Mouse (Mus musculus) CD4-positive naive resting alpha-beta T cell, adult 57 days (primary cell): ENCODE results near the gene Olfr1015. TPM values are rescaled to one million over a fixed set of nuclear protein-coding genes. Genes with fewer than 3 reads are reported as not detected.

Experiments
- total RNA-seq: library from RNA; stranded (reverse); gene quantifications from one replicate; pipeline ENCODE4 v1.2.4, GENCODE M21; 2023

Gene Olfr1015
- total RNA-seq, result not detected

DNA sequence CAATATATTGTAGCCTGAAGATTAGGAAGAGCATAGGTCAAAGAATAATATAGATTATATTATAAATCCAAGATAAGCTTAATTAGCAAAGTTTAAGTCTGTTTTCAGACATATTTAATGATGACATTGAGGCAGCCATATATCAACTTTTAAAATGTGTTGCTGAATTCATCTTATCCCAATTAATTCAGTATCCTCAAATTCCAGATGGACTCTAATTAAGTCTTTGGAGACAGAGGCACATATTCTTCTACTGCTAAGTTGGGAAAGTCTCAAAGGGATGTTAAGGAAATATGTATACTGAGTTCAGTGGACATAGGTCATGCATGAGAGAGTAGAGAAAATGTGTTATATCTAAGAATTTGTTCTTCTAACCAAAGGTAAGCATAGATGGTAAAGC lies at the start of gene Olfr1015:
TSS of gene Olfr1015 (plus strand) at position 301 of the 400 bp plus-strand sequence.

DNA sequence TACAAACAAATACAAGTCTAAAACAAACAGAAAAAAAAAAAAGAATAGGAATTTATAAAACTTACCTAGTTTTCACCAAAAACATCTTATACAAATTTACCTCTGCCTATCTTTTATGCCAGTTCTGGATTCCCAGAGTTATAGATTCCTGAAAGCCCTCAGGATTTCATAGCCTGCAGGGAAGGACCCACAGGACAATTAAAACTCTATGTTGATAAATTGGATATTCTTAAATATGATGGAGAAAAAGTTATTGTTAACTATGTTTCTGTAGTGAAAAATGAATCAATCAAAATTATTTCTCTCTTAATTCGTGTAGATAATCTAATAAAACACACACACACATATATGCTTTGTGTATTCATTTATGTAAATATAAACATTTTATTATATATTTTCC lies 19.2 kb upstream of the Olfr1015 start, which contains the start of gene Olfr1012:
TSS of gene Olfr1012 (minus strand) at position 101 of the 400 bp plus-strand sequence.

DNA sequence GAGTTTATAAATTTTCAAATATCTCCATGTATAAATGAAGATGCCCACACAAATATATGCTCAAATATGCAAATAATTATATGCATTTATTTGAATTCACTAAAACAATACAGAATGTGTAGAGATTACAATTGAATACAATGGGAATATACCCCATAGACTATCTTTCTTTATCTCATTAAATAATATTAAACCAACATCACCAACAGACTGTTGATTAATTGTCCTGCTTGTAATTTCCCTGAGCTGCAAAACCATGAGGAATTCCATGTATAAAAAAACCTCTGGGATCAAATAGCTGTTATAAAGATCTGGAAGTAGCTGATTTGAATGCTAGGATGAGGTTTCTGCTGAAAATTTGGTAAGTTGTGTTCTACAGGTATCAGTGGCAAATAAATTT lies 15.0 kb upstream of the Olfr1015 start, which contains the start of gene Olfr1013:
TSS of gene Olfr1013 (plus strand) at position 301 of the 400 bp plus-strand sequence.

DNA sequence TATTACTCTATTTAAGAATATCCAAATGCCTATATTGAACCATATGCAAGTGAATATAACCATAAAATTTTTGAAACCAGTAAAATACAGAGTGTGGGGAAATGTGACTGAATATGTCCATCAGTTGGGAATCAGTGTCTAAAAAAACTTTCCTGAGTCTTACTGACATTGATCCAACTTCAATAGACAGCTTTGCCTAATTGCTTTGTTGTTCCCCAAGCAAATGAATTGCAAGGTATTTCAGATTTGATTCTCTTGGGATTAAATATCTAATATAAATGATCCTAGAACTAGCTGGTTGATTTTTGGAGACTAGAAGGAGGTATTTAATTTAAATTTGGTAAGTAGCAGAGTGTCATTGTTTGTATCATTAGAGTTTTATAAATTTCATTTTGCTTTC lies 9.4 kb upstream of the Olfr1015 start, which contains the start of gene Olfr1014:
TSS of gene Olfr1014 (plus strand) at position 301 of the 400 bp plus-strand sequence.

DNA sequence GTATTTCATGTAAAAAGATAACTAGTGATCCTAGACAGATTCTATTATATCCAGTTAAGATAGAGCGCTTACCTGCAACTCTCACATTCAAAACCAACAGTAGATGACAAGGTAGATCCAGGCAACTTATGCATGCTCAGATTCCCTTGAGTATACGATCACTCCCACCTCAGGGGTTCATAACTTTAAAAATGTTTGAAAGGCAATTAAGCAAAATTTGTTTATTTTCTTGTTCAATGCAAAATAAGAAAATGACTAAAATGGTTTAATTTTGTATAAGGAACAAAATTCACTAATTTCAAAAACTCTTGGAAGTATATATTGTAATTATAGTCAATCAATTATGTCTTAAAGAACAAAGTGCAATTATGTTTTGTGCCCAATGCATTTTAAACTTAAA lies 20.6 kb downstream of the Olfr1015 start, which contains the start of gene Olfr1016:
TSS of gene Olfr1016 (minus strand) at position 101 of the 400 bp plus-strand sequence.

DNA sequence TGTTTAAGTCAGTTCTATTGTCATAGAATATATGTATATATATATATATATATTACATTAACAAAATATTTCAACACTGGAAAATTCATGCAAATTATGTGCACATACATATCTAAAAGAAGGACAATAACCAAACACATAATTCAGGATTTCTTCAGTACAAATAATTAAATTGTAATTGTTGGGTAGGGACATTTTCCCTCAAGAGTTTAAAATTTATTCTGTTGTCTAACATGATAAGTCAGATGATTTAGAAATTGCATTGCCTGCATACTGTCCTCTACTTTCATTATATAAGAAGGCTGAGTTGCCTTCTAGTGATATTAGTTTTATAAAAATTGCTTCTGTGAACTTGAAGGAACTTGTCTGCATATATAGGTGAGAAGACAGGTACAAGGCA lies 36.4 kb downstream of the Olfr1015 start, which contains the start of gene Olfr1018:
TSS of gene Olfr1018 (plus strand) at position 301 of the 400 bp plus-strand sequence.

Other genes starting within 250 kb of the Olfr1015 start
- not detected for gene Olfr996, start 202.8 kb upstream of the Olfr1015 start, total RNA-seq
- not detected for gene Olfr998, start 193.1 kb upstream of the Olfr1015 start, total RNA-seq
- not detected for gene Olfr1000, start 170.1 kb upstream of the Olfr1015 start, total RNA-seq
- not detected for gene Olfr1002, start 131.3 kb upstream of the Olfr1015 start, total RNA-seq
- gene Olfr154, start 117.6 kb upstream of the Olfr1015 start, total RNA-seq, result not detected
- gene Olfr1006, start 103.2 kb upstream of the Olfr1015 start, total RNA-seq, result not detected
- not detected for gene Olfr1008, start 92.6 kb upstream of the Olfr1015 start, total RNA-seq
- gene Olfr1009, start 66.6 kb upstream of the Olfr1015 start, total RNA-seq, result not detected
- not detected for gene Olfr1012, start 19.3 kb upstream of the Olfr1015 start, total RNA-seq
- gene Olfr1013, start 14.9 kb upstream of the Olfr1015 start, total RNA-seq, result not detected
- gene Olfr1014, start 9.3 kb upstream of the Olfr1015 start, total RNA-seq, result not detected
- not detected for gene Olfr1016, start 20.5 kb downstream of the Olfr1015 start, total RNA-seq
- not detected for gene Olfr1018, start 36.5 kb downstream of the Olfr1015 start, total RNA-seq
- not detected for gene Olfr1019, start 63.5 kb downstream of the Olfr1015 start, total RNA-seq
- not detected for gene Olfr1020, start 65.0 kb downstream of the Olfr1015 start, total RNA-seq
- gene Olfr1022, start 86.6 kb downstream of the Olfr1015 start, total RNA-seq, result not detected
- not detected for gene Olfr1023, start 103.6 kb downstream of the Olfr1015 start, total RNA-seq
- not detected for gene Olfr1024, start 123.0 kb downstream of the Olfr1015 start, total RNA-seq
- gene Olfr1025-ps1, start 133.2 kb downstream of the Olfr1015 start, total RNA-seq, result not detected
- gene Olfr1026, start 139.5 kb downstream of the Olfr1015 start, total RNA-seq, result not detected
- gene Olfr1028, start 168.4 kb downstream of the Olfr1015 start, total RNA-seq, result not detected
- gene Olfr1029, start 191.9 kb downstream of the Olfr1015 start, total RNA-seq, result not detected
- not detected for gene Olfr1030, start 197.3 kb downstream of the Olfr1015 start, total RNA-seq
- not detected for gene Olfr1031, start 208.3 kb downstream of the Olfr1015 start, total RNA-seq
- not detected for gene Olfr1032, start 223.5 kb downstream of the Olfr1015 start, total RNA-seq
- not detected for gene Olfr1033, start 238.6 kb downstream of the Olfr1015 start, total RNA-seq